Mouse (Mus musculus): ENCODE data around the gene Trim28. TPM values are rescaled to one million over a fixed set of nuclear protein-coding genes. Genes with fewer than 3 reads are reported as not detected.

Trim28 gene
- total and polyA plus RNA-seq, 2 experiments from 2014 or later: 211 to 485 TPM

GRCm38 (mm10) chr7:13038621-13039169 lies 39.8 kb downstream of the Trim28 start:
- DNase-seq: no peak
- H3K4me3 ChIP-seq (ENCODE audit: low read depth, low read length): peak overlapping the region; percentile 90
- peaks cover 18% of the 10 kb centered on the region for H3K36me3 ChIP-seq (ENCODE audit: insufficient read depth)
- H3K4me1 ChIP-seq (ENCODE audit: insufficient read depth): peaks cover 16% of the 10 kb centered on the region
- 0 out of 2 replicates have a peak, but pooled peaks cover 4% of the 10 kb centered on the region for H3K27me3 ChIP-seq (ENCODE audit: insufficient read depth, low read length)
- no peak for ATAC-seq
- peak overlapping the region; percentile 94 for H3K9ac ChIP-seq
- no peaks in the 10 kb centered on the region for H3K9me3 ChIP-seq (ENCODE audit: low read length)
- H3K27ac ChIP-seq (ENCODE audit: low read depth, low read length): peak overlapping the region; percentile 99
- H3K4me2 ChIP-seq (ENCODE audit: low read depth): peak overlapping the region; percentile 75
- whole genome bisulfite sequencing: 21% methylated on average over 15 of the region's 15 CpGs
- TF ChIP-seq CTCF (IDR thresholded peaks at IDR 0.05; ENCODE audit: low read depth): no peak

- 90% methylated on average over 1 of the region's 1 CpGs for WGBS
- Histone ChIP-seq H3K4me2 (ENCODE audit: low read depth) (peak overlapping the region; percentile 75), H3K4me3 (ENCODE audit: low read depth, low read length) (no peak overlapping the region), H3K36me3 (ENCODE audit: insufficient read depth) (peaks cover 18% of the 10 kb centered on the region), H3K4me1 (ENCODE audit: insufficient read depth) (peaks cover 11% of the 10 kb centered on the region), H3K27me3 (ENCODE audit: insufficient read depth, low read length) (0 out of 2 replicates have a peak, but pooled peaks cover 4% of the 10 kb centered on the region), H3K27ac (ENCODE audit: low read depth, low read length) (peak overlapping the region; percentile 99; the same call in 1 of the 2 replicates), H3K9ac (peak overlapping the region; percentile 94), H3K9me3 (ENCODE audit: low read length) (no peaks in the 10 kb centered on the region)
- DNase-seq (no peak), ATAC-seq (no peak)
- no peak for TF ChIP-seq CTCF (IDR thresholded peaks at IDR 0.05; ENCODE audit: low read depth)
Observed at GRCm38 (mm10) chr7:13039181-13039580, 40.3 kb downstream of the Trim28 start.

GRCm38 (mm10) chr7:13041256-13041655 lies 42.3 kb downstream of the Trim28 start:
- H3K4me1 ChIP-seq (ENCODE audit: insufficient read depth): peaks cover 14% of the 10 kb centered on the region
- TF ChIP-seq CTCF (IDR thresholded peaks at IDR 0.05; ENCODE audit: low read depth): no peak
- no peaks in the 10 kb centered on the region for H3K9me3 ChIP-seq (ENCODE audit: low read length)
- ATAC-seq: no peak
- no peak for DNase-seq
- H3K36me3 ChIP-seq (ENCODE audit: insufficient read depth): peaks cover 4% of the 10 kb centered on the region; the same call in 1 of the 2 replicates
- peaks cover 10% of the 10 kb centered on the region for H3K27me3 ChIP-seq (ENCODE audit: insufficient read depth, low read length)
- no peak overlapping the region for H3K4me2 ChIP-seq (ENCODE audit: low read depth)
- WGBS: 71% methylated on average over 1 of the region's 1 CpGs
- H3K27ac ChIP-seq (ENCODE audit: low read depth, low read length): no peak overlapping the region
- H3K9ac ChIP-seq: no peak overlapping the region
- no peak overlapping the region for H3K4me3 ChIP-seq (ENCODE audit: low read depth, low read length)

- H3K4me1 ChIP-seq (ENCODE audit: insufficient read depth): peaks cover 7% of the 10 kb centered on the region
- H3K4me2 ChIP-seq (ENCODE audit: low read depth): no peak overlapping the region
- H3K4me3 ChIP-seq (ENCODE audit: low read depth, low read length): no peak overlapping the region
- H3K9ac ChIP-seq: 0 out of 2 replicates have a peak overlapping the region, but pooled peaks have one; percentile 1
- H3K27ac ChIP-seq (ENCODE audit: low read depth, low read length): no peak overlapping the region
- 81% methylated on average over 6 of the region's 6 CpGs for WGBS
- DNase-seq (no peak), ATAC-seq (no peak)
- no peak for TF ChIP-seq CTCF (IDR thresholded peaks at IDR 0.05; ENCODE audit: low read depth)
- H3K9me3 ChIP-seq (ENCODE audit: low read length): no peaks in the 10 kb centered on the region
- H3K36me3 ChIP-seq (ENCODE audit: insufficient read depth): no peaks in the 10 kb centered on the region
- H3K27me3 ChIP-seq (ENCODE audit: insufficient read depth, low read length): peaks cover 10% of the 10 kb centered on the region
Observed at GRCm38 (mm10) chr7:13042511-13042910, 43.6 kb downstream of the Trim28 start.

GRCm38 (mm10) chr7:13043120-13043444 lies 44.2 kb downstream of the Trim28 start:
- no peak for ATAC-seq
- WGBS: 47% methylated on average over 16 of the region's 16 CpGs
- H3K9ac ChIP-seq: peak overlapping the region; percentile 64; the same call in 1 of the 2 replicates
- H3K27ac ChIP-seq (ENCODE audit: low read depth, low read length): no peak overlapping the region
- H3K36me3 ChIP-seq (ENCODE audit: insufficient read depth): no peaks in the 10 kb centered on the region
- no peak for DNase-seq
- no peak for TF ChIP-seq CTCF (IDR thresholded peaks at IDR 0.05; ENCODE audit: low read depth)
- H3K4me3 ChIP-seq (ENCODE audit: low read depth, low read length): peak overlapping the region; percentile 43; the same call in 1 of the 2 replicates
- peaks cover 7% of the 10 kb centered on the region for H3K4me1 ChIP-seq (ENCODE audit: insufficient read depth)
- peak overlapping the region; percentile 91 for H3K4me2 ChIP-seq (ENCODE audit: low read depth)
- H3K9me3 ChIP-seq (ENCODE audit: low read length): no peaks in the 10 kb centered on the region
- H3K27me3 ChIP-seq (ENCODE audit: insufficient read depth, low read length): peaks cover 10% of the 10 kb centered on the region

GRCm38 (mm10) chr7:13043445-13044253 lies 44.7 kb downstream of the Trim28 start:
- DNase-seq (peak; percentile 65), ATAC-seq (peak; percentile 61)
- Histone ChIP-seq H3K4me3 (ENCODE audit: low read depth, low read length) (peak overlapping the region; percentile 43), H3K27me3 (ENCODE audit: insufficient read depth, low read length) (peaks cover 10% of the 10 kb centered on the region), H3K9me3 (ENCODE audit: low read length) (no peaks in the 10 kb centered on the region), H3K27ac (ENCODE audit: low read depth, low read length) (0 out of 2 replicates have a peak overlapping the region, but pooled peaks have one; percentile 29), H3K36me3 (ENCODE audit: insufficient read depth) (no peaks in the 10 kb centered on the region), H3K4me1 (ENCODE audit: insufficient read depth) (peaks cover 6% of the 10 kb centered on the region), H3K4me2 (ENCODE audit: low read depth) (peak overlapping the region; percentile 91), H3K9ac (peak overlapping the region; percentile 64)
- TF ChIP-seq CTCF (IDR thresholded peaks at IDR 0.05; ENCODE audit: low read depth): no peak
- WGBS: 5% methylated on average over 86 of the region's 88 CpGs

GRCm38 (mm10) chr7:13044254-13044625 lies 45.3 kb downstream of the Trim28 start:
- H3K4me2 ChIP-seq (ENCODE audit: low read depth): peak overlapping the region; percentile 91
- TF ChIP-seq CTCF (IDR thresholded peaks at IDR 0.05; ENCODE audit: low read depth): no peak
- DNase-seq (no peak), ATAC-seq (peak; percentile 16; the same call in 1 of the 2 replicates)
- H3K27me3 ChIP-seq (ENCODE audit: insufficient read depth, low read length): peaks cover 10% of the 10 kb centered on the region
- peak overlapping the region; percentile 64 for H3K9ac ChIP-seq
- no peak overlapping the region for H3K27ac ChIP-seq (ENCODE audit: low read depth, low read length)
- no peaks in the 10 kb centered on the region for H3K36me3 ChIP-seq (ENCODE audit: insufficient read depth)
- peak overlapping the region; percentile 43 for H3K4me3 ChIP-seq (ENCODE audit: low read depth, low read length)
- peaks cover 3% of the 10 kb centered on the region for H3K4me1 ChIP-seq (ENCODE audit: insufficient read depth)
- H3K9me3 ChIP-seq (ENCODE audit: low read length): no peaks in the 10 kb centered on the region
- WGBS: 3% methylated on average over 23 of the region's 23 CpGs
